Mouse (Mus musculus) hindbrain, embryonic 16.5 days (tissue): ENCODE results near the gene Mrpl48. TPM values are rescaled to one million over a fixed set of nuclear protein-coding genes. Genes with fewer than 3 reads are reported as not detected.

Source experiments
- ATAC-seq: fragments of 200-750 bp; cut with Nextera tagmentation; 2 replicates; pipeline ENCODE4 v1.8.0; 2017; ENCODE audit warnings: moderate TSS enrichment, moderate library complexity
- H3K27ac ChIP-seq: fragments of 300-500 bp; sonication (generic); 2 replicates; pipeline ENCODE4 v1.5.1; 2014; ENCODE audit warnings: low read depth, mild to moderate bottlenecking, control low read depth, low read length, moderate library complexity
- H3K27me3 ChIP-seq: fragments of 300-500 bp; sonication (generic); replicated peaks from 2 replicates; pipeline ENCODE4 v1.6.1; 2014; ENCODE audit warnings: low read length; ENCODE audit not compliant: control insufficient read depth, insufficient read depth
- H3K36me3 ChIP-seq: fragments of 300-500 bp; sonication (generic); 2 replicates; pipeline ENCODE4 v1.6.1; 2014; ENCODE audit warnings: mild to moderate bottlenecking, low read length, moderate library complexity, mixed read lengths; ENCODE audit not compliant: control insufficient read depth, insufficient read depth
- H3K4me1 ChIP-seq: fragments of 300-500 bp; sonication (generic); 2 replicates; pipeline ENCODE4 v1.6.1; 2014; ENCODE audit warnings: low read depth, low read length; ENCODE audit not compliant: control insufficient read depth, insufficient read depth
- H3K4me2 ChIP-seq: fragments of 300-500 bp; sonication (generic); 2 replicates; pipeline ENCODE4 v1.6.1; 2014; ENCODE audit warnings: mild to moderate bottlenecking, low read length, control low read depth, moderate library complexity
- H3K4me3 ChIP-seq: fragments of 300-500 bp; sonication (generic); 2 replicates; pipeline ENCODE4 v1.5.1; 2014; ENCODE audit warnings: mild to moderate bottlenecking, low read length, control low read depth, moderate library complexity
- H3K9ac ChIP-seq: fragments of 300-500 bp; sonication (generic); 2 replicates; pipeline ENCODE4 v1.6.1; 2014; ENCODE audit warnings: low read depth, mild to moderate bottlenecking, control low read depth, low read length, moderate library complexity
- H3K9me3 ChIP-seq: fragments of 300-500 bp; sonication (generic); 2 replicates; pipeline ENCODE4 v1.6.1; 2014; ENCODE audit warnings: mild to moderate bottlenecking, low read length, moderate library complexity; ENCODE audit not compliant: control insufficient read depth
- WGBS: fragments of 180-500 bp; shearing (Covaris S2); extraction: QIAGEN DNeasy Blood & Tissue Kit; methylation state at CpG from one replicate; pipeline ENCODE4 v1.1.7; 2014; 5-methylcytosine and 5-hydroxymethylcytosine counted together
- polyA plus RNA-seq: library from polyadenylated mRNA; unstranded; fragments of >200 nt; fragmentation: Nextera tagmentation; extraction: Ambion mirVana; gene quantifications from 2 replicates; pipeline ENCODE4 v1.2.1, GENCODE M21; 2015

Mrpl48 gene
- 85.2 and 90.5 TPM in 2 replicates for polyA plus RNA-seq

GRCm38 (mm10) chr7:100608130-100608741, at the start of gene Mrpl48:
TSS of gene Mrpl48 (minus strand) at chr7:100608301.
- peak; percentile 16 for ATAC-seq
- no peaks in the 10 kb centered on the region for H3K27me3 ChIP-seq
- peak within 1 kb of the TSS; percentile 99 for H3K27ac ChIP-seq
- H3K4me2 ChIP-seq = peak within 1 kb of the TSS; percentile 60
- no peaks in the 10 kb centered on the region for H3K9me3 ChIP-seq
- no peaks in the 10 kb centered on the region for H3K36me3 ChIP-seq
- WGBS = under 1% methylated on average over 31 of the region's 43 CpGs
- peaks cover 12% of the 10 kb centered on the region for H3K4me1 ChIP-seq
- H3K9ac ChIP-seq = peak within 1 kb of the TSS; percentile 100
- H3K4me3 ChIP-seq = peak within 1 kb of the TSS; percentile 99

- Histone ChIP-seq H3K9ac (no peak overlapping the region), H3K27me3 (no peaks in the 10 kb centered on the region), H3K9me3 (no peaks in the 10 kb centered on the region), H3K27ac (no peak overlapping the region), H3K4me1 (no peaks in the 10 kb centered on the region), H3K4me2 (no peak overlapping the region), H3K4me3 (no peak overlapping the region), H3K36me3 (no peaks in the 10 kb centered on the region)
- WGBS = 44% methylated on average over 5 of the region's 5 CpGs
- ATAC-seq = peak; percentile 41; the same call in 1 of the 2 replicates
Observed at GRCm38 (mm10) chr7:100656739-100657138, 48.6 kb upstream of the Mrpl48 start.

GRCm38 (mm10) chr7:100654441-100654840, 46.3 kb upstream of the Mrpl48 start:
- no peak for ATAC-seq
- Histone ChIP-seq H3K27me3 (no peaks in the 10 kb centered on the region), H3K4me1 (no peaks in the 10 kb centered on the region), H3K9me3 (no peaks in the 10 kb centered on the region), H3K4me2 (no peak overlapping the region), H3K27ac (peak overlapping the region; percentile 65; the same call in 1 of the 2 replicates), H3K36me3 (no peaks in the 10 kb centered on the region), H3K9ac (no peak overlapping the region), H3K4me3 (no peak overlapping the region)
- 79% methylated on average over 8 of the region's 8 CpGs for WGBS

GRCm38 (mm10) chr7:100653480-100654266, 45.6 kb upstream of the Mrpl48 start:
- H3K4me2 ChIP-seq = no peak overlapping the region
- no peaks in the 10 kb centered on the region for H3K9me3 ChIP-seq
- H3K9ac ChIP-seq = no peak overlapping the region
- peak overlapping the region; percentile 65; the same call in 1 of the 2 replicates for H3K27ac ChIP-seq
- H3K4me1 ChIP-seq = no peaks in the 10 kb centered on the region
- peak; percentile 87 for ATAC-seq
- H3K36me3 ChIP-seq = peaks cover 3% of the 10 kb centered on the region; the same call in 1 of the 2 replicates
- H3K27me3 ChIP-seq = no peaks in the 10 kb centered on the region
- 58% methylated on average over 9 of the region's 9 CpGs for WGBS
- no peak overlapping the region for H3K4me3 ChIP-seq

GRCm38 (mm10) chr7:100651011-100651410, 42.9 kb upstream of the Mrpl48 start:
- no peak overlapping the region for H3K9ac ChIP-seq

GRCm38 (mm10) chr7:100650421-100650820, 42.3 kb upstream of the Mrpl48 start:
- Histone ChIP-seq H3K27ac (no peak overlapping the region), H3K27me3 (no peaks in the 10 kb centered on the region), H3K4me3 (no peak overlapping the region), H3K9ac (no peak overlapping the region), H3K9me3 (no peaks in the 10 kb centered on the region), H3K36me3 (peaks cover 5% of the 10 kb centered on the region; the same call in 1 of the 2 replicates), H3K4me1 (no peaks in the 10 kb centered on the region), H3K4me2 (no peak overlapping the region)
- 84% methylated on average over 6 of the region's 6 CpGs for WGBS
- no peak for ATAC-seq

More at GRCm38 (mm10) chr7:100651011-100651410, 42.9 kb upstream of the Mrpl48 start:
- H3K27me3 ChIP-seq = no peaks in the 10 kb centered on the region
- 76% methylated on average over 4 of the region's 4 CpGs for WGBS
- H3K36me3 ChIP-seq = peaks cover 5% of the 10 kb centered on the region; the same call in 1 of the 2 replicates
- no peak overlapping the region for H3K27ac ChIP-seq
- no peak overlapping the region for H3K4me3 ChIP-seq
- ATAC-seq = no peak
- no peaks in the 10 kb centered on the region for H3K9me3 ChIP-seq
- no peaks in the 10 kb centered on the region for H3K4me1 ChIP-seq
- no peak overlapping the region for H3K4me2 ChIP-seq

- no peaks in the 10 kb centered on the region for H3K27me3 ChIP-seq
- no peak overlapping the region for H3K27ac ChIP-seq
- no peaks in the 10 kb centered on the region for H3K9me3 ChIP-seq
- no peak for ATAC-seq
- peaks cover 5% of the 10 kb centered on the region; the same call in 1 of the 2 replicates for H3K36me3 ChIP-seq
- no peaks in the 10 kb centered on the region for H3K4me1 ChIP-seq
- no peak overlapping the region for H3K9ac ChIP-seq
- 78% methylated on average over 8 of the region's 8 CpGs for WGBS
- H3K4me3 ChIP-seq = no peak overlapping the region
- no peak overlapping the region for H3K4me2 ChIP-seq
Observed at GRCm38 (mm10) chr7:100649826-100650225, 41.7 kb upstream of the Mrpl48 start.

GRCm38 (mm10) chr7:100649095-100649494, 41.0 kb upstream of the Mrpl48 start:
- H3K4me1 ChIP-seq = no peaks in the 10 kb centered on the region
- no peak overlapping the region for H3K4me3 ChIP-seq
- 87% methylated on average over 4 of the region's 4 CpGs for WGBS
- H3K36me3 ChIP-seq = peaks cover 5% of the 10 kb centered on the region; the same call in 1 of the 2 replicates
- H3K27ac ChIP-seq = no peak overlapping the region
- no peak overlapping the region for H3K4me2 ChIP-seq
- no peak overlapping the region for H3K9ac ChIP-seq
- no peaks in the 10 kb centered on the region for H3K27me3 ChIP-seq
- H3K9me3 ChIP-seq = no peaks in the 10 kb centered on the region
- no peak for ATAC-seq

- Histone ChIP-seq H3K4me1 (no peaks in the 10 kb centered on the region), H3K27me3 (no peaks in the 10 kb centered on the region), H3K27ac (0 out of 2 replicates have a peak overlapping the region, but pooled peaks have one; percentile 7), H3K36me3 (peaks cover 7% of the 10 kb centered on the region; the same call in 1 of the 2 replicates), H3K9ac (no peak overlapping the region), H3K9me3 (no peaks in the 10 kb centered on the region), H3K4me3 (no peak overlapping the region), H3K4me2 (no peak overlapping the region)
- 32% methylated on average over 3 of the region's 3 CpGs for WGBS
- peak; percentile 57; the same call in 1 of the 2 replicates for ATAC-seq
Observed at GRCm38 (mm10) chr7:100645147-100645546, 37.0 kb upstream of the Mrpl48 start.
